Mouse (Mus musculus): ENCODE measurements at regions not wholly inside any gene's neighbourhood (a gene's known extent, or its start where the extent isn't known, plus 50 kb on each side); places are given as distances from the start of the nearest gene placed in this dataset.

DNA sequence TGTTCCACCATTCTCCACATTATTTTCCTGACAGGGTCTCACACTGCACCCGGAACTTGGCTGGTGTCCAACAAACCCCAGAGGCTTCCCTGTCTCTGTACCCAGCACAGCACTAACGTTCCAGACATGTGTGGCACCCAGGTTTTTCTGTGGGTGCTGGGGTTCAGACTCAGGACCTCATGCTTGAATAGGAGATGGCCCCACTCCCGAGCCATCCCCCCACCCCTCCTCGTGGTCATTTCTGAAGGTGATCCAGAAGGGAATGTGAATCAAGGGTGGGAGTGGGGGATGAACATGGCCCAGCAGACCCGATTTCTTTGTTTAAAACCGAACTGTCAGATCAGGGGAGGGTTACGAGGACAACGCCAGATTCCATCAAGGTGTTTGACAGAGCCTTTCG, 245.6 kb downstream of the Tbc1d1 start:
- DNase-seq (ENCODE audit: low spot score in 2 of 2): no peak

DNA sequence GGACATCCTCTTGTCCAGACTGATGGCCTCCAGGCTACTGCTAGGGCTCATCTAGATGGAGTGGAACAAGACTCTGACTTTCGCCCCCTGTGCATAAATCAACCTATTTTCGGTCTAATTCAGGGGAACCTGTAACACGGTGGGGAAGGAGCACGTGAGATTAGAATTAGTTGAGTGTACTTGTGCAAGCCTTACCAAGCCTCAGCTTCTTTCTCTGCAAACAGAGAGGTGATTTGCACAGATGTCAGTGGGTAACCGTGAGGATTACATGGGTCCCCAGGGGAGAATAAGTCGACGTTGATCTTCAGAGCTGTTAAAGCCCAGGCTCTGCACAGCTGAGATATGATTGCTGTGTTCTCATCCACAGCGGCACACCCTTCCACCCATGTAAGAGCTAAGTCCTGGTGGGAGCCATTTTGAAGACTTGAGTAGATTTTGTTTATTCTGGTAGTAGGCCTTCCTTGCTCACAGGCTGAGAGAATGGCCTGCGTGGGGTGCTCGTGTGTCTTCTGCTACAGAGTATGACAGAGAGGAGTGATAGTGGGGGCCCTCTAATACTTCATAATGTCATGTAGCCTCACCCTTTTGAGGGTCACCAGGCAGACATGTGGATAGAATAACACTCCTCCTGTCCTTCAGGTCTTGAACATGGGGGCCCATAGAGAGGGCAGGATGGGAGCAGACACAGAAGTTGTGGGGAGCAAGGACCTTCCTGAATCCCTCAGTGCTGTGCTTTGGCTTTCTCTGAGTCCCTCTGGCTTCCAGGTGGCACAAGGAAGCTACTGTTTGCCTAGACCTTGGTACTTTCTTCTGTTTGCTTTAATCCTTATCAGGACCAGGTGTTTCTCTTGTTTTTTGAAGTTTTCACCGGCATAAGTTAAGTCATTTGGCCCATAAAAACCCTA, 247.2 kb downstream of the Tbc1d1 start:
- no peak for DNase-seq (ENCODE audit: low spot score in 2 of 2)

DNA sequence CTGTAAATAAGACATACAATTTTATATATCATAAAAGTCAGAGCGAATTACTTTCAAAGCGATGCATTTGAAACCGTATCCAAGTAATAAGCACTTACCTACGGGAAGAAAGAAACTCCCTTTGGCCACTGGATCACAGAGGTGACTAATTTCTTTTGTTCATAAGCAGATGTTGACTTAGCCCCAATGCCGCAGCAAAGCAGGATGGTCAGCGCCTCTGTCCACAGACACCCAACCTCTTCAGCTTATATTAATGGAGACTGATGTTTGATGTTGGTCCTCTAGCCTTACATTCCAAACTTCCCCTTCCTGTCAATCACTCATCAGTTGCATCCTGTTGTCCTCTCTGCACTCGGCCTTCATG, 247.9 kb downstream of the Tbc1d1 start:
- DNase-seq (ENCODE audit: low spot score in 2 of 2): no peak

DNA sequence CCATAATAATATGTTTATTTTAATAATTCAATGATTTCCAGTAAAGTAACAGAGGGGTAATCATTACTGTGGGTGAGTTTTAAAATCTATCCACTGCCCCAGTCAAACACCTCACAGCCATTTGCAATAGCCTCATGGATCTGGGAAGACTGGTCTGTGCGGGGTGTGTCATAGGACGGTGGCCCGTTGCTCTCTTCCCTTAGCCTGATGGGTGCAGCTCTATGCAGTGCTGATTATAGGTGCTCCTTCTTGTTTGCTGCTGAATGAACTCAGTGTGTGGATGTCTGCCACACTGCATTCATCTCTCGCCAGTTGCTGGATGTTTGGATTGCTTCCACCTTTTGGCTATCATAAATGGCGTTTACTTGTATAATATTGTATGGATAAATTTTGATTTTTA, 248.4 kb downstream of the Tbc1d1 start:
- DNase-seq (ENCODE audit: low spot score in 2 of 2): no peak

DNA sequence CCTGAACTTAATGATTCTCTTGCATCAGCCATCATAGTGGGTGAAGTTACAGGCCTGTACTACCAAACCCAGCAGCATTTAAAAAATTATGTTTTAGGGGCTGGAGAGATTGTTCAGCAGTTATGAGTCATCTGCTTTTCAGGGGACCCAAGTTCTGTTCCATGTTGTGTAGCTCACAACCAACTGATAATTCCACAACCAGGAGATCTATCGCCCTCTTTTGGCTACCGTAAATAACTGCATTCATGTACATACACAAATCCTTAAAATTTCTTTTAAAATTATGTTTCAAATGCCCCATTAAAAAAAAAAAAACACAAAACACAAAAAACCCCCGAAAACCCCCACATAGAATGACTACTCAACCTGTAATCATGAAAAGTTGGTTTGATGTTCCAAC, 252.8 kb downstream of the Tbc1d1 start:
- DNase-seq (ENCODE audit: low spot score in 2 of 2): no peak

DNA sequence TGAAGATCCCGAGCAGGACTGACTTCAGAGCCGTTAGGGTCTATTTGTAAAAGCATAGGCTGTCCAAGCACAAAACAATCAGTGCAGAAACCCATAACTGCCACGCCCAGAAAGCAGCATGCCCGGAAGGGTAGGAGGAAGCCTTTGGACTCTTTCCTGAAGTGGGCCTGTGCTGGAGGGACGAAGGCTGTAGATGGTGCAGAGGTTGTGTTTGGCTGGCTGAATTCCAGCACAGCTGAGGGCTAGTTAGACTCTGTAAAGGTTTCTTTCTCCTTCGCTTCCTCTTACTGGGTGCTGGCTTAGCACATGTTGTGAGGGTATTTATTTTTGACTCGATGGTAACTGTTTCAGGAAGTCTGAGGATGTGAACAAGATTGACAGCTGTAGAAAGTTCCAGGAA, 254.5 kb downstream of the Tbc1d1 start:
- DNase-seq (ENCODE audit: low spot score in 2 of 2): peak; percentile 47 to 74

DNA sequence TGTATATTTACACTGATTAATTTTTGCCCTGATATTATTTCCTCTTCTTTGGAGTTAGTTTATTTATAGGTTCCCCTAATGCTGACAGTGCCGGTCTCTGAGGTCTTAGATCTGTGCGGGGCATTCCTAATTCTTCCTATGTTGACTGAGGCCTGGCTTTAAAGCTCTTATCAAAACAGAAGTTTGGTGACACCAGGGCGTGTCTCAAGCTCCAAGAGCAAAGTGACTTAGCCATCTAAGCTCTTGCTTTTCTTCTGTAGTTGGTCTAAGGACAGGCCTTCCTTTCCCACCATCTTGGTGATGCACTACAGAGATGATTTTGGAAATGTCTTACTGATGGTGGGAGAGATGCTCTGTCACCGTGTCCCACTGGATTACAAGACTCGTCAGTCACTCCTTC, 258.4 kb downstream of the Tbc1d1 start:
- no peak for DNase-seq (ENCODE audit: low spot score in 2 of 2)

DNA sequence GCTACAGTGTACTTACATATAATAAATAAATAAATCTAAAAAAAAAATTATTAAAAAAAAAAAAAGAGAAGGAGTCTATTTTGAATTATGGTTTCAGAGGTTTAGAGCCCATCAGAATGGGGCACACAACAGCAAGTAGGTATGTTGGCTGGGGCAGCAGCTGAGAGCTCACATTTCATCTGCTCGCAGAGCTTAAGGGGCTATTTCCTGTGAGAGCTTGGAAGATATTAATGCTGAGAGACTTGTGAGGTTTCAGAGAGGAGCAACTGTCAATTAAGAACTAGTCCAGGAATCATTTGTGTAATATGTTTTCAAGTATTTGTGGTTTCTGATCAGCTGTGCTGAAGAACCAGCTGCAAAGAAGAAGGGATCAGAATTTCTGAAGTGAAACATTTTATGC, 263.3 kb downstream of the Tbc1d1 start:
- no peak for DNase-seq (ENCODE audit: low spot score in 2 of 2)

DNA sequence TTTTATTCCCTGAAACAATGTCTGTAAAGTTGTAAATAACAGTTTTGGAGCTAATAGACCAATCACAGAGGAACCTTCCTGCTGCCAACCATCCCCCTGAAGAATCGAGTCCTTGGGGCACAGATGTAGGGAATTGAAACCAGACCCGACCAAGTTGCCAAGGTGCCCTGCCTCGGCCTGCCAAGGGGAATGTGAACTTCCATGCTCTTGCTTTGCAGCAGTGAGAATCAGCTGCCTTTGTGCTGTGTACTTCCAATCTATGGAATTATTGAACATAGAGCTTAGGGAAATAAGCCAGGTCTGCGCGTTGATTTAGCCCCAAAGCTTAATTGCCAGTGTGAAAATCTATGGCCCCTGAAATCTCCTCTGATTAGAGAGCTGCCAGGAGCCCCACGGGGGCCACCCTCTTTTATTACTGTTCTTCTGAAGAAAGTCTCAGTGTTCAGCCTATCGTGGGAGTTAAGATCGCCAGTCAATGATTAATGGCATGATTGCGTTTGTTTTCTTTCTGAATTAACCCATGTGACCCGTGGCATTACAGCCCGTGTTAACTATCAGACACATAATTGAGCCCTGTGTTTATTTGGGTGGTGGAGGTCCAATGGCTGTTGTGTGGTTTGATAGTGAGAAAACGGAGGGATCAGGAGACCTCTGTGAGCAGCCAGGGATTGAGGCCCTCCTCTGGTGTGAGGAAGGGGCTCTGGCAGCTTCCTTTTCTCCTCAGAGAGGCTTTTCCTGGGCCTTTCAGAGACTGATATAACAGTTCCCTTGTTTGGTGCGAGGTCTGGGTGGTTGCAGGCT, 266.9 kb downstream of the Tbc1d1 start:
- DNase-seq (ENCODE audit: low spot score in 2 of 2): no peak

DNA sequence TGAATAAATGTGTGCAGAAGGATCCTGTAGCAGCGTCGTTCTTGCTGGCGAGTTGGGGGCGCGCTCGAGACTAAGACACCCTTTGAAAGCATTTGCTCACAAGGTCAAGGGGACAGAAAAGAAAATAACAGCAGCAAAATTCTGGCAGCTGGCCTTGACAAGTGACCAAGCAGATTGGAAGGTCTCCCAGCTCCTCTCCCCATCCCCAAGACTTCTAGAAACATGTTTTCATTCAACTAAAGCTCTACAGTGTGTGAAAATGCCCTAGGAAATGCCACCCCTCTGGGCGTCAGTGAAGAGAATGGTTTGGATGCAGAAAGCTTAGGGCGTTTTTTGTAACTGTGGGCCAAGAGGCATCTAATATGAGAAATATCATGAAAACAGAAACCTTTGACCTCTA, 272.7 kb downstream of the Tbc1d1 start:
- DNase-seq (ENCODE audit: low spot score in 2 of 2): peak in 1 of 2 experiments; percentile 30

DNA sequence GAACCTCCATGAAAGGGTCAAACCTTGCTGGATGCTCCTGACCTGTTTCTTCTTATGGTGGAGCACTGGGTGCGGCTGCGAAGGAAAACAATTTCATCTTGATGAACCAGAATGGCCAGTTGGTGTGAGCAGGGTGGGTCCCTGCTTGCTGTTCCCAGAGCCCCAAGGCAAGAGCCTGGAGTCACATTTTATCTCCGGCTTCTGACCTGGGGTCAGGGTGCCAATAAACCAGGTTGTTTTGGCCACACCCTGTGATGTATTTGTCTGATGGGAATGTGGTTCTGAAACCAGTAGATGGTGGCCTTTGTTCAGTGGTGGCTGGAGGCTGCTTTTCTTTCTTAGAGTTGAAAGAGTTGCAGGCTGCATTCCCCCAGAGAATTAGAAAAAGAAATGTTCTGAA, 274.4 kb downstream of the Tbc1d1 start:
- DNase-seq (ENCODE audit: low spot score in 2 of 2): no peak

DNA sequence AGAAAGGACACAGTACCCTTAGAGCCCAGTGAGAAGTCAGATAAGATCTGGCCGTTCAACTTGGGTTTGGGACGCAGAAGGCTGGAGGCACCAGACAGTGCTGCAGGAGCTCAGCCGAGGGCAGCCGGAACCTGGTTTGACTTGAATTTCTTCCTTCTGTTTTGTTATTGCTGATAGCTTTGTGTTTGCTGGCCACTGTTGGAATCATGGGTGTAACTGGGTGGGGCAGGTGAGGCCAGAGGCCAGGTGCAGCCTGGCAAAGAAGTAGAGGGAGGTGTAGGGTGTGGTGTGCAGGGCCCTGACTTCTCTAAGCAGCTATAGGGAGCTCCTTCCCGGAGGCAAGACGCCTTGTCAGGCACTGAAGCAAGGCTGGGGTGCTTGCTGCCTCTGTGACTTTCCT, 275.5 kb downstream of the Tbc1d1 start:
- DNase-seq (ENCODE audit: low spot score in 2 of 2): no peak

DNA sequence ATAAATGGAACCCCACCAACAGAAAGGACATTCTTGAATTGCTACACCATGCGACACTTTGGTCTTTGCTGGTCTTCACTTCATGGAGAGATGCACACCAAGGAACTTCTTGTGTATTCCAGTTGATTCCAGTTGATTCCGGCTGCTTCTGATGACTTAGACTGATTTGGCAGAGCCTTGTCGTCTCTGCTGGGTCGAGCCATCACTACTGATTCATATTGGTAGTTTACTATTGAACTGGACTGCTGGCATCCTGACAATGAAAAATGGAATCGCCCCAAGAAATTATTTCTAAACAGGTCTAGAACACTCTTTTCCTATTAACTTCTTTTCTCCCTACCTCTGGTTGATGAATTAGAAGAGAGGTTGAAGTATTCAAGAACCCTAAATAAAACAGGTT, 277.7 kb downstream of the Tbc1d1 start:
- DNase-seq (ENCODE audit: low spot score in 2 of 2): no peak

DNA sequence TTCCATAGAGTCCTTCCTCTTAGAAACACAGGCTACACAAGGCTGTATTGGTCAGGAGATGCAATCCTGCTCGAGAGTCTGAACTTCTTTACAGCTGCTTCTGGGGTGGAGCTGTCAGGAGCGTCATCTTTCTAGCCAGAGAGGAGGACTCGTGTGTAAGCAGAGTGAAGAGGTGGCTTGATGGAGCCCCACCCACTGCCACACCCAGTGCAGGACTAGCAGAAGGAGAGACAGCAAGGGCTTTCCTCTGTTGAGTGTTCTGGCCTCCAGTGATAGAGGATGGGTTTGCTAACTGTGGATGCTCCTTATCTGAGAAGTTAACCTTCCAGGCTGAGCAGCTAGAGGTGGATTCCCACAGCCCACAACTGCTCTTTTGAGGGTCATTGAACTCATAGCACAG, 279.4 kb downstream of the Tbc1d1 start:
- no peak for DNase-seq (ENCODE audit: low spot score in 2 of 2)

DNA sequence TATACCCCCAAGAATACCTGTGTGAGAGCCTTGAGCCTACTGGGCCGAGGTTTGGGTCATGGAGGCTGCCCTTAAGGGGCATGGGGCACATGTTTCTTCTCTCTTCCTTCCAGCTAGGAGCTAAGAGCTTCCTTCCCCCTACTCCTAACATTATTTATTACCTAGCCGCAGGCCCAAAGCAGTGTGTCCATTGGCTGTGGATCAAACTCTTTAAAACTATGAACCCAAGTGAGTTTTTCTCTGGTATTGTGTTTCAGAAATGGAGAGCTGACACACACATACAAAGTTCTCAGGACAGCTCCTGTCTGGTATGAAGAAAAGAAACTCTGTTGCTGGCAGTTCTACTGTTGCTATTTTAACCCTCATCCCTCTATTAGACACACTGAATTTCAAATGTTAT, 279.9 kb downstream of the Tbc1d1 start:
- no peak for DNase-seq (ENCODE audit: low spot score in 2 of 2)

DNA sequence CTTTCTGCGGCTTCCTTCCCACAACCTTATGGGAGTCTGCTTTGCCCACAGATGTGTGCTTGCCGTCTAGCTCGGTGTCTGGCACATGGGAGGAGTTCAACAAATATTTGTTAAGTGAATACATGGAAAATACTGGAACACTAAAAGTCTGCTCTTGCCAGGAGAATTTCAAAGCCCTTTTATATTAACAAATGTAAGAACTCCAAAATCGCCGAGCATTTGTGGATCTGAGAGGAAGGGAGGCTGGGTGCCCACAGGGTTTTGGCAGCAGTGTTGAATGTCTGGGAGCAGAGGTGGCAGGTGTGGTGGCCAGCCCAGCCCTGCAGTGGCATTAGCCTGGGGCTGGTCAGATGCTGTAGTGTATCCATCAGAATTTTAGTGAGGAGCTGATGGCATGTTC, 281.6 kb downstream of the Tbc1d1 start:
- DNase-seq (ENCODE audit: low spot score in 2 of 2): no peak

DNA sequence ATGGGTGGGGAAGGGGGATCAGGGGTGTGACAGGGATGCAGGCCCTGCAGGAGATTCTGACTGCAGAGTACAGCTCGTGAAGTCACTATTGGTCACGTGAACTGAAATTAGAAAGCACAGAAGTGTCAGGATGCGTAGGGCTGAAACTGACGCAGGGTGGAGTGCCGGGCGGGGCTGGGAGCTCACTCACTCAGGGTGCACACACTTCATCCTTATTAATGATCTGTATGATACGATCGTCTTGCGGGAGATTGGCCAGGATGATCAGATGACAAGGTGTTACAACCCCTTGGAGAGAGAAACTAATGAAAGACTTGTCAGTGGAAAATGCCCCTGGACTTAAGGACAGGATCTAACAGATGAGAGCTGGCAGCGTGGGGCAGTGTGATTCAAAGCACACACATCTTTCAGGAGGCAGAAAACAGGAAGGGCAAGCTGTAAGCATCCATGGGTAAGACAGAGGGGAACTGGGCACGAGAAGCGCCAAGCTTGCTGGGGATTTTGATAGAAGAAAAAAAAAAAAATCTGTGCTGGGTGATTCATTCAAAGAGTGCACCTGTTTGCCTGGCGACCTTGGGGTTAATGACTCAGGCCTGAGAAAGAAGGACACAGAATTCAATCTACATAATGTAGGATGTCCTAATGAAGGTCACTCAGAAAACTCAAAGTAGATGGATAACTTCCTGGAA, 282.5 kb downstream of the Tbc1d1 start:
- no peak for DNase-seq (ENCODE audit: low spot score in 2 of 2)

DNA sequence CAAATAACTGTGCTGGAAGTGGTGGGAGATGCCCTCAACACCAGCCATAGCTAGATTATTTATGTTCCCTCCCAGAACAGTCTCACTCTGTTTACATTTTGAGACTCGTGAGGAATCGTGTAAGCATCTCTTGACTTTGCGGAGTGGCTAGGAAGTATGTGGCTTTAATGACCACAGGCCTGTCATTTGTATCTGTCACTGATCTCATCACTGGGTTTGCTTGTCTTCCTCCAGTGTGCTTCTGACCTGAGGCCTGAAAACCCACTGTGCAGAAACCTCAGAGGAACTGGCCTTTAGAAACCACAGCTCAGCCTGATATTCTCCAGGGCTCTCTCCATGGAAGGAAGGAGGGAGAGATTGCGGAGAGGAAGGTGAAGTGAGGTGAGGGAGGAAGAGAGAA, 291.7 kb downstream of the Tbc1d1 start:
- DNase-seq (ENCODE audit: low spot score in 2 of 2): no peak

DNA sequence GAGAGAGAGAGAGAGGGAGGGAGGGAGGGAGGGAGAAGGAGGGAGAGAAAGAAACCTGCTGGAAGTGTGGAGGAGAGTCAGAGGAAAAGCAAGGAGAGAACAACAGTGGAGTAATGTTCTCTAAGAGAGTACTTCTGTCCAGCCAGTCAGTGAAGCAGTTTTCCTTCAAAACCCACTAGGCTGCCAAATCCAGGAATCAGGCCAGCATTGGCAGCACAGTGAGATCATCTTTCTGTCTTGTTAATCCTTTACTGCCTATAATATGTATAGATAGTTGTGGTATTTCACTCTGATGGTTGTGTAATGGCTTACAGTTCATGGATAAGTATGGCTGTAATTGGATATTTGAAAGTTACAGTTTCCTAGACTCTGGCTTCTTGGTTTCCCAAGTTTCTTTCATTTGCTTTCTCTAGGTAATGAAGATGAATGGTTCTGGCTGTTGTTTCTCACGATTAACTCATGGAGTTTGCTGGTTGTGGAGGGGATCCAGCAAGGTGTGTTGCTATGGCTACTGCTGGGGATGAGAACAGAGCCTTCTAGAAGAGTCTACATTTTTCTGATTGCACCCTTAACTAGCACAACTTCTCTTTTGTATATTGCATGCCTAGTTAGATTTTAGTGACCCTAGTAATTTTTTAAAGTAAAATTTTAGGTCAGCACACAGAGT, 296.7 kb downstream of the Tbc1d1 start:
- no peak for DNase-seq (ENCODE audit: low spot score in 2 of 2)

DNA sequence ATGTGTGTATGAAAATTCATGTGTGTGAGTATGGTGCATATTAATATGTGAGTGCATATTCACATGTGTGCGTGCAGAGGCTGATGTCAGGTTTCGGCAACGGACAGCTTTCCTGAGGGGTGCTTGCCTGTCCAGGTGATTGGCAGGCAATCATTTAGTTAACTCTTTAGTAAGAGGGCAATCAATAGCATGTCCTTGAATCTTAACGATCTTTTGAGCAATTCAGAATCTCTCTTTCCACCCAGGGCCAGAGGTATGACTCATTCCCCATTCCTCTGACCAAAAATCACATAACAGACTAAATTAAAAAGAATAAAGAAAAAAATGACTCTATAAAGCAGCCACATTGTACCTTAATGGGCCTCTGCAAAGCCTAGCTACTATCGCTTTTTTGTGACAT, 303.7 kb downstream of the Tbc1d1 start:
- DNase-seq (ENCODE audit: low spot score in 2 of 2): no peak

DNA sequence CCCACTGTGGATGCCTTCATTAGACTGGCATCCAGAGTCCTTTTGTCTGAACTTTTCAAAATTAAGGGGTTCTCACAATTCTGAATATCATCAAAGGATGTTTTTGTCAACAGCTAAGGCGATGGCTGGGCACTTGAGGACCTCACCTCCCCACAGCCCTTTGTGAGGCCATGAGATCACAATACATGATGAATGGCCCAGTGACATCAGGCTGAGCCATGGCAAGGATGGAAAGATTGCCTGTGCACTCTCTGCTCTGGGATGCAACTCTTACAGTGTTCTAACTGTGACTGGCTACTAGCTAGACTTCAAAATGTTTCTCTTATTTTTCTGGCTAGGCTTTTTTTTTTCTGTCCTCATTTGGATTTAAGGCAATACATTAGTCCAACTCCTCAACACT, 304.8 kb downstream of the Tbc1d1 start:
- DNase-seq (ENCODE audit: low spot score in 2 of 2): no peak

DNA sequence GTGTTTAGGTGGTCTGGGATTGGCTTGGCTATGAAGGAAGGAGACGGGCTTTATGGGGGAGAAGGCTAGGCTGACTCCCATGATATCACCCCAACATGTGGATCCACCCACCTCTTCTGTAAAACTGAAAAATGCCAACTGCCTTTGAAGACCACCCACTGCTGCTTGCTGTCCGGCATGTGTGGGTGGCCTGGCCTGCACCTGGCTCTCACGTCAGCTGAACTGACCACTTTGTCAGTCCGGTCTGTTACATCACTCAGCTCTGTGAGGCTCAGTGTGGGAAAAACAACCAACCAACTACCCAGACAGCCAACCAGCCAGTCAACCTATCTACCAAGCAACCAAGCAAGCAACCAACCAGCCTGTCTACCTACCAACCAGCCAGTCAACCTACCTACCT, 305.5 kb downstream of the Tbc1d1 start:
- DNase-seq (ENCODE audit: low spot score in 2 of 2): no peak

Data from heart, adult 9 months (tissue).